Mouse (Mus musculus) midbrain, embryonic 13.5 days (tissue): ENCODE measurements around the gene Smbd1. TPM values are rescaled to one million over a fixed set of nuclear protein-coding genes. Genes with fewer than 3 reads are reported as not detected.

Experiments
- ATAC-seq: fragments of 200-750 bp; cut with Nextera tagmentation; 2 replicates; pipeline ENCODE4 v1.8.0; 2017; ENCODE audit warnings: mild to moderate bottlenecking, moderate TSS enrichment, moderate library complexity
- H3K27ac ChIP-seq: fragments of 300-500 bp; sonication (generic); 2 replicates; pipeline ENCODE4 v1.5.1; 2015; ENCODE audit warnings: inconsistent platforms, mild to moderate bottlenecking, moderate library complexity
- H3K27me3 ChIP-seq: fragments of 300-500 bp; sonication (generic); 2 replicates; pipeline ENCODE4 v1.6.1; 2015; ENCODE audit warnings: mild to moderate bottlenecking, inconsistent platforms
- H3K36me3 ChIP-seq: fragments of 300-500 bp; sonication (generic); 2 replicates; pipeline ENCODE4 v1.6.1; 2015; ENCODE audit warnings: mild to moderate bottlenecking, inconsistent platforms
- H3K4me1 ChIP-seq: fragments of 300-500 bp; sonication (generic); replicated peaks from 2 replicates; pipeline ENCODE4 v1.6.1; 2015; ENCODE audit warnings: inconsistent platforms
- H3K4me2 ChIP-seq: fragments of 300-500 bp; sonication (generic); replicated peaks from 2 replicates; pipeline ENCODE4 v1.6.1; 2015; ENCODE audit warnings: moderate library complexity, mild to moderate bottlenecking, inconsistent platforms
- H3K4me3 ChIP-seq: fragments of 300-500 bp; sonication (generic); replicated peaks from 2 replicates; pipeline ENCODE4 v1.5.1; 2015; ENCODE audit warnings: mild to moderate bottlenecking, inconsistent platforms
- H3K9ac ChIP-seq: fragments of 300-500 bp; sonication (generic); replicated peaks from 2 replicates; pipeline ENCODE4 v1.6.1; 2015; ENCODE audit warnings: mild to moderate bottlenecking, inconsistent platforms
- H3K9me3 ChIP-seq: fragments of 300-500 bp; sonication (generic); 2 replicates; pipeline ENCODE4 v1.6.1; 2016; ENCODE audit warnings: mild to moderate bottlenecking, inconsistent platforms
- WGBS: fragments of 180-500 bp; shearing (Covaris S2); methylation state at CpG from one replicate; pipeline ENCODE4 v1.1.7; 2015; 5-methylcytosine and 5-hydroxymethylcytosine counted together
- polyA plus RNA-seq: library from polyadenylated mRNA; unstranded; fragments of >200 nt; fragmentation: Nextera tagmentation; extraction: Ambion mirVana; gene quantifications from 2 replicates; pipeline ENCODE4 v1.2.1, GENCODE M21; 2015

Smbd1 gene
- polyA plus RNA-seq, 1 experiment from 2014 or later = not detected

- no peak overlapping the region for H3K4me2 ChIP-seq
- no peaks in the 10 kb centered on the region for H3K27me3 ChIP-seq
- H3K4me1 ChIP-seq = no peaks in the 10 kb centered on the region
- H3K9me3 ChIP-seq = no peaks in the 10 kb centered on the region
- WGBS = 95% methylated on average over 13 of the region's 13 CpGs
- peaks cover 81% of the 10 kb centered on the region for H3K36me3 ChIP-seq
- no peak overlapping the region for H3K9ac ChIP-seq
- no peak overlapping the region for H3K27ac ChIP-seq
- H3K4me3 ChIP-seq = no peak overlapping the region
- no peak for ATAC-seq
Observed at GRCm38 (mm10) chr16:32824061-32824460, 13.8 kb upstream of the Smbd1 start.

DNA sequence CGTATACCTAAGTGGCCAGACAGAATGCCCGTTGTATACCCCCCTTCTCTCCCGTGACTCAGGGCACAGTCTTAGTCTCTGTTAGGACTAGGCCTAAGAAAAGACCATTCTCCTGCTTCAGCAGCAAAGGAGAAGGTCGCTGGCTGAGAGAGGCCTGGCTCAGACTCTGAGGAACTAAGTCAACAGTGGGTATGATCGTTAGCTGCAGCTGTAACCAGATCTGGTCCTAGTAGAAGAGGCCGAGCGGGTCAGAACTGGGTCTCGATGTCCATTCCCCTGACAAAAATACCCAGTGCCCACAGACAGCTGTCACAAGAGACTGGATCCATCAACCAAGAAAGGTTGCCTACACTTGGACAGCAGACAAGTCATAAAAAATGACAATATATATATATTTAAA is 13.2 kb upstream of the Smbd1 start:
- no peak overlapping the region for H3K4me3 ChIP-seq
- H3K36me3 ChIP-seq = peaks cover 75% of the 10 kb centered on the region
- WGBS = 97% methylated on average over 8 of the region's 8 CpGs
- no peaks in the 10 kb centered on the region for H3K9me3 ChIP-seq
- H3K4me2 ChIP-seq = no peak overlapping the region
- H3K4me1 ChIP-seq = no peaks in the 10 kb centered on the region
- H3K27ac ChIP-seq = no peak overlapping the region
- no peaks in the 10 kb centered on the region for H3K27me3 ChIP-seq
- no peak overlapping the region for H3K9ac ChIP-seq
- no peak for ATAC-seq

DNA sequence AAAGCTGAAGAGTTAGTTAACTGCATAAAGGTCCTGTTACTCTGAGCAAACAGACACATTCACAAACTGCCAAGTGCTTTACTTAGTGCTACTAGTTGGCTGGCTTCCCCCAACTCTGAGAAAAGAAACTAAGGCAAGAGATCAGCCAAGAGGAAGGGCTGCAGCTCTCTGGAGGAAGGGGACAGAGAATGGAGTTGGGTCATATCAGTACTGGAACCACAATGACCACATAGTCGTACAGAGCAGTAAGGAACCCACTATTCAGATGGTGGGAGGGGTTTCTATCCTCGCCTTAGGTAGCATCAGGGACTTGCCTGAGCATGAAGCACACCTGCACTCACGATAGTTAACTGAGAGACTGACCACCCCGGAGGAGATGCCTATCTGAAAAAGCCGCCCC is 12.6 kb upstream of the Smbd1 start:
- WGBS = 95% methylated on average over 5 of the region's 5 CpGs
- ATAC-seq = no peak
- H3K9ac ChIP-seq = no peak overlapping the region

DNA sequence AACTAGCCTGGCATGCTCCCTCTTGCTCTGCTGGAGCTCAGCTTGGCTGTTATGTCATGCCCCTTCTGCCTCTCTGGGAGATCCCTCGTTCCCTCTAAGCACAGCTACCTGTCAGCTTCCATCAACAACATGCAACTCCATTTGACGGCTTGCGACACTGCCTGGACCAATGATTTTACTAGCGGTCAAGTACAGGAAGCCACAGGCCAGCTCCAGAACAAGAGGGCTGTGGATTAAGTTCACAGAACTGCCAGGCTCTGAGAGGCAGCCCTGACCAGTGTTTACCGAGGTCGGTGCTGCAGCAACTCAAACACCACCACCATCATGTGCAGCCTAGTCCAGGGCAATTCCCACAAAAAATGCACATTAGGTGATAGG is 12.2 kb upstream of the Smbd1 start:
- no peaks in the 10 kb centered on the region for H3K27me3 ChIP-seq
- H3K9ac ChIP-seq = no peak overlapping the region
- H3K27ac ChIP-seq = no peak overlapping the region
- peaks cover 64% of the 10 kb centered on the region for H3K36me3 ChIP-seq
- no peak for ATAC-seq
- no peak overlapping the region for H3K4me3 ChIP-seq
- H3K4me1 ChIP-seq = no peaks in the 10 kb centered on the region
- no peak overlapping the region for H3K4me2 ChIP-seq
- no peaks in the 10 kb centered on the region for H3K9me3 ChIP-seq
- WGBS = 82% methylated on average over 6 of the region's 6 CpGs

More for the DNA sequence above, 12.6 kb upstream of the Smbd1 start:
- Histone ChIP-seq H3K27me3 (no peaks in the 10 kb centered on the region), H3K9me3 (no peaks in the 10 kb centered on the region), H3K4me1 (no peaks in the 10 kb centered on the region), H3K27ac (no peak overlapping the region), H3K4me2 (no peak overlapping the region), H3K4me3 (no peak overlapping the region), H3K36me3 (peaks cover 69% of the 10 kb centered on the region)

DNA sequence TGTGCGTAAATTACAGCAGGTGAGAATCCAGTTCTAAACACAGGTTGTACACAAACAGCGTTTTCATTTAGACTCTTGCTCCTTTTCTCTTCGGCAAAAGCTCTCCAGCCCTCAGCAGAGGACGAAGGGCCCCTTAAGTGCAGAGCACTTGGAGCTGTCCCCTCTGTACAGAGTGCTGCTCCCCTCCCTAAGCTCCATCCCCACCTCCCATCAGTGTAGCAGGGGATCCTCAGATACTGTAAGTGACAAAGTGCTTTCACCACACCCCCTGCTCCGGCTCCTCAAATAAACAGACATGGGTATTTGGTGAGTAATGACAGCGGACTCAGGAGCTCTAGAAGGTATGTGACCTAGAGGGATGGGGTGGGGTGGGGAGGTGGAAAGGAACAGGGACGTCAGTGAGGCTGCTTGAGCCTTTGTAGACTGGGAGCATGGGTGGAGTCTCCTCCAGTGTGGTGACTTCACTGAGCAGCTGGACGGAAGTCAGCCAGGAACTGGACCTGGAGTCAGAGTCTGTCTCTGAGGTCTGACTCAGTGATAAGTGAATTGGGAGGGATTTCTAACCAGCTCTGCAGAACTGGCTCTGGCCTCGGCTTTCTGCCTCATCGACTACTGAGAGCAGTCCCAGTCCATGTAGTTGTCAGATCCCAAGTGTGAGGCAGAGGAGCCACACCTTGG is 11.6 kb upstream of the Smbd1 start:
- 84% methylated on average over 10 of the region's 10 CpGs for WGBS
- Histone ChIP-seq H3K27me3 (no peaks in the 10 kb centered on the region), H3K4me2 (no peak overlapping the region), H3K27ac (no peak overlapping the region), H3K9ac (no peak overlapping the region), H3K4me3 (no peak overlapping the region), H3K4me1 (no peaks in the 10 kb centered on the region), H3K9me3 (no peaks in the 10 kb centered on the region), H3K36me3 (peaks cover 59% of the 10 kb centered on the region)
- ATAC-seq = no peak

GRCm38 (mm10) chr16:32818441-32818840 is 8.2 kb upstream of the Smbd1 start:
- WGBS = 88% methylated on average over 5 of the region's 5 CpGs
- H3K9ac ChIP-seq = no peak overlapping the region
- no peak overlapping the region for H3K27ac ChIP-seq
- peaks cover 24% of the 10 kb centered on the region for H3K36me3 ChIP-seq
- no peak overlapping the region for H3K4me3 ChIP-seq
- no peak for ATAC-seq
- no peak overlapping the region for H3K4me2 ChIP-seq
- no peaks in the 10 kb centered on the region for H3K9me3 ChIP-seq
- 0 out of 2 replicates have a peak, but pooled peaks cover 3% of the 10 kb centered on the region for H3K27me3 ChIP-seq
- H3K4me1 ChIP-seq = peaks cover 9% of the 10 kb centered on the region

- H3K9me3 ChIP-seq = no peaks in the 10 kb centered on the region
- peaks cover 20% of the 10 kb centered on the region for H3K36me3 ChIP-seq
- H3K27ac ChIP-seq = no peak overlapping the region
- ATAC-seq = no peak
- H3K27me3 ChIP-seq = 0 out of 2 replicates have a peak, but pooled peaks cover 3% of the 10 kb centered on the region
- WGBS = 92% methylated on average over 4 of the region's 4 CpGs
- H3K4me1 ChIP-seq = peaks cover 9% of the 10 kb centered on the region
- H3K4me3 ChIP-seq = no peak overlapping the region
- no peak overlapping the region for H3K4me2 ChIP-seq
- H3K9ac ChIP-seq = no peak overlapping the region
Observed at GRCm38 (mm10) chr16:32818036-32818435, 7.8 kb upstream of the Smbd1 start.

- Histone ChIP-seq H3K4me2 (peak overlapping the region; percentile 51), H3K27me3 (0 out of 2 replicates have a peak, but pooled peaks cover 3% of the 10 kb centered on the region), H3K4me1 (peaks cover 9% of the 10 kb centered on the region), H3K9ac (no peak overlapping the region), H3K9me3 (no peaks in the 10 kb centered on the region), H3K4me3 (peak overlapping the region; percentile 25; the same call in 1 of the 2 replicates), H3K36me3 (no peaks in the 10 kb centered on the region), H3K27ac (no peak overlapping the region)
- 0 out of 2 replicates have a peak, but pooled peaks have one; percentile 14 for ATAC-seq
- WGBS = 5% methylated on average over 6 of the region's 6 CpGs
Observed at GRCm38 (mm10) chr16:32815160-32815605, 4.9 kb upstream of the Smbd1 start.

DNA sequence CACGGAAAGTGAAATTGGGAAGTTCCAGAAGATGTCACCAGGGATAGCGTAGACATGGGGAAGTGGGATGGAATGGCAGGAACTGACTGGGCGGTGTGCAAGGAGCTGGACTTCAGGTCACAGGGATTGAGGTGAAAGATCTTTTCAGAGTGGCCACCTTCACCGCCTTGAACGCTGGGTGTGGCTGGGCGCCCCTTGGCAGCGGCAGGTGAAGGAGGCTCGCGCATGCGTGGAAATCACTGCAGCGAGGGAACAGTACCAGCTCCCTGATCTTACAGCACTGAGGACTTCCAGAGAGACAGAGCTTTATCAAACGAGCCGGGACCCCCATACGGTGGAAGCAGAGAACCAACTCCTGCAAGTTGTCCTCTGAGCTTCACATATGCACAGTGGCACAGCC is 4.3 kb upstream of the Smbd1 start:
- Histone ChIP-seq H3K27ac (no peak overlapping the region), H3K27me3 (0 out of 2 replicates have a peak, but pooled peaks cover 3% of the 10 kb centered on the region), H3K9ac (no peak overlapping the region), H3K4me3 (peak overlapping the region; percentile 25), H3K9me3 (no peaks in the 10 kb centered on the region), H3K36me3 (no peaks in the 10 kb centered on the region), H3K4me1 (peaks cover 9% of the 10 kb centered on the region), H3K4me2 (peak overlapping the region; percentile 51)
- WGBS = 29% methylated on average over 14 of the region's 14 CpGs
- 0 out of 2 replicates have a peak, but pooled peaks have one; percentile 4 for ATAC-seq

GRCm38 (mm10) chr16:32813771-32814170 is 3.5 kb upstream of the Smbd1 start:
- 73% methylated on average over 3 of the region's 3 CpGs for WGBS
- H3K27ac ChIP-seq = no peak overlapping the region
- ATAC-seq = no peak
- no peak overlapping the region for H3K4me3 ChIP-seq
- no peak overlapping the region for H3K9ac ChIP-seq
- H3K9me3 ChIP-seq = no peaks in the 10 kb centered on the region
- H3K4me1 ChIP-seq = peaks cover 9% of the 10 kb centered on the region
- no peaks in the 10 kb centered on the region for H3K36me3 ChIP-seq
- no peak overlapping the region for H3K4me2 ChIP-seq
- 0 out of 2 replicates have a peak, but pooled peaks cover 3% of the 10 kb centered on the region for H3K27me3 ChIP-seq

DNA sequence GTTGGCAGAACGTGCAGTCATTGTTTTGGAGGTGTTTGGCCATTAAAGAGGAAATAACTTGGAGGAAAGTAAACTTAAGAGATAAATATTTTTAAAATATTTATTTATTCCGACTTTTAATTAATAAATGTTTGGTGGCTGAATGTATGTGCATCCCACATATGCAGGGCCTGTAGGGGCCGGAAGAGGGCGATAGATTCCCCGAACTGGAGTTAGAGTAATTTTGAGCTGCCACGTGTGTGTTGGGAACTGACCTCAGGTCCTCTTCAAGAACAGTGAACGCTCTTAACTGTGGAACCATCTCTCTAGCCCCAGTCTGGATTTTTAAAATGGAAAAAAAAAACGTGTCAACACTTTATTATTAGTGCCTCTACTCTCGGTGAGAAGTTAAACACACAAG is 3.1 kb upstream of the Smbd1 start:
- Histone ChIP-seq H3K4me2 (no peak overlapping the region), H3K4me1 (peaks cover 9% of the 10 kb centered on the region), H3K4me3 (no peak overlapping the region), H3K9me3 (no peaks in the 10 kb centered on the region), H3K36me3 (no peaks in the 10 kb centered on the region), H3K9ac (no peak overlapping the region), H3K27me3 (0 out of 2 replicates have a peak, but pooled peaks cover 3% of the 10 kb centered on the region), H3K27ac (no peak overlapping the region)
- 57% methylated on average over 9 of the region's 9 CpGs for WGBS
- ATAC-seq = no peak

GRCm38 (mm10) chr16:32812888-32813361 is 2.6 kb upstream of the Smbd1 start:
- no peak overlapping the region for H3K4me2 ChIP-seq
- no peaks in the 10 kb centered on the region for H3K9me3 ChIP-seq
- WGBS = 2% methylated on average over 9 of the region's 9 CpGs
- no peak overlapping the region for H3K4me3 ChIP-seq
- no peaks in the 10 kb centered on the region for H3K36me3 ChIP-seq
- 0 out of 2 replicates have a peak, but pooled peaks cover 3% of the 10 kb centered on the region for H3K27me3 ChIP-seq
- no peak overlapping the region for H3K27ac ChIP-seq
- H3K4me1 ChIP-seq = peaks cover 9% of the 10 kb centered on the region
- ATAC-seq = peak; percentile 58; the same call in 1 of the 2 replicates
- H3K9ac ChIP-seq = no peak overlapping the region
